Mouse (Mus musculus): ENCODE measurements around the gene A530084C06Rik.

A530084C06Rik gene

GRCm38 (mm10) chr13:31543021-31543420, 16.1 kb downstream of the A530084C06Rik start:
- DNase-seq (ENCODE audit: extremely low spot score): no peak

- no peak for DNase-seq (ENCODE audit: extremely low spot score)
These were observed 24.4 kb downstream of the A530084C06Rik start for GRCm38 (mm10) chr13:31534726-31535125.

DNA sequence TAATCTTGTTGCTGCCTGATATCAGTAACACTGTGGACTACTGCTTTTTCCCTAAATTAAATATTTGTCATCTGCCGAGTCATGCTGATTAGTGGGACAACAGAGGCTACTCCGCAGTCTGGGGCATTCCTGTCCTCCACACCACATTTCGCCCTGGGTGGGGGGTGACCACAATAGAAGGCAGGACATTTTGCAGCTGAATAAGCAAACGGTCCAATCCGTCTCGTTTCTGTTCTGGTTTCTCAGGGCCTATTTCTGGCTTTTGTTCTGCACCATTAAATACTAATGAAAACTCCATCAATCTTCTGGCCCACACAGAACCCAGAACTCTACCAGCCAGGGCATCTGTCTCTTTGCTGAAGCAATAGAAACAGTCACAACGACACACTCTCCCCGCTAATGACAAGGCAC, 27.5 kb downstream of the A530084C06Rik start:
- DNase-seq (ENCODE audit: extremely low spot score): peak; percentile 37

GRCm38 (mm10) chr13:31531186-31531585, 27.9 kb downstream of the A530084C06Rik start:
- DNase-seq (ENCODE audit: extremely low spot score): no peak

GRCm38 (mm10) chr13:31524976-31525375, 34.2 kb downstream of the A530084C06Rik start:
- DNase-seq (ENCODE audit: extremely low spot score): no peak

GRCm38 (mm10) chr13:31518971-31519370, 40.2 kb downstream of the A530084C06Rik start:
- DNase-seq (ENCODE audit: extremely low spot score): no peak

DNA sequence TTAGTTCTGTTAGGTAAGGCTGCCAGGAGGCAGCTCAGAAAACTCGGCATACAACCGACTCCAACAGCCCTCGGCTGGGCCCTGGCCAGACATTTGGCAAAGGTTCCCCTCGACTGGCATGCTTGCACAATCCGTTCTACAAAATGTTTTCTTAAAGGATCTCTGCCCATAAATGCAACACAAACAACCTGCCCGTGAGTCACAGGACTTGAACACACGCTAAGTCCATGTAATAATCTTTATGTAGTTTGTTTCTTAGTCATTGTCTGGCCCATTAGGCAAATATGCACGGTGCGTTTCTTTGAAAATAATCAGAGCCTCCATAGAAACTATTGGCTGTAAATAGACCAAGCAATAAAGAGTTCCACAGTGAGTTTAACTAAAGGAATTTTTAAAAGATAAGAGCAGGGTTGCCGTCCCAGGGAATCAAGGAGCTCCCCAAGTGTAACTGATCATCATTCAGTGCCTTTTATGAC, 40.7 kb downstream of the A530084C06Rik start:
- DNase-seq (ENCODE audit: extremely low spot score): no peak

DNA sequence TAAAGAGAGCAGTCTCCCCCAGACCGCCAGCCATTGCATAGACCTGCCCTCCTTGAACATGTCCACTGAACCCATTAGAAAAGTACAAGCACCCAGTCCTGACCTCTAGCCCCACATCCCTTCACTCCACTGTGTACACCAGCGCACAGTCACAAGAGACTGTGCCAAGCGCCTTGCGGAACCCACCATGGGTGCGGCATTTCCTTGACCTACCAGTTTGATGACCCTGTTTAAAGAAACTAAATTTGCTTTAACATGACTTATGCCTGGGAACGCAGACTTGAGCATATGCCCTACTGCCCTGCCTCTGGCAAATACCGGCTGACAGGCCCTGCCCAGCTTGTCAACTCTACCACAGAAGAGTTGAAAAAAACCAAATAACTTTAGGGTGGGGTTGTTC, 43.9 kb downstream of the A530084C06Rik start:
- DNase-seq (ENCODE audit: extremely low spot score): no peak

DNA sequence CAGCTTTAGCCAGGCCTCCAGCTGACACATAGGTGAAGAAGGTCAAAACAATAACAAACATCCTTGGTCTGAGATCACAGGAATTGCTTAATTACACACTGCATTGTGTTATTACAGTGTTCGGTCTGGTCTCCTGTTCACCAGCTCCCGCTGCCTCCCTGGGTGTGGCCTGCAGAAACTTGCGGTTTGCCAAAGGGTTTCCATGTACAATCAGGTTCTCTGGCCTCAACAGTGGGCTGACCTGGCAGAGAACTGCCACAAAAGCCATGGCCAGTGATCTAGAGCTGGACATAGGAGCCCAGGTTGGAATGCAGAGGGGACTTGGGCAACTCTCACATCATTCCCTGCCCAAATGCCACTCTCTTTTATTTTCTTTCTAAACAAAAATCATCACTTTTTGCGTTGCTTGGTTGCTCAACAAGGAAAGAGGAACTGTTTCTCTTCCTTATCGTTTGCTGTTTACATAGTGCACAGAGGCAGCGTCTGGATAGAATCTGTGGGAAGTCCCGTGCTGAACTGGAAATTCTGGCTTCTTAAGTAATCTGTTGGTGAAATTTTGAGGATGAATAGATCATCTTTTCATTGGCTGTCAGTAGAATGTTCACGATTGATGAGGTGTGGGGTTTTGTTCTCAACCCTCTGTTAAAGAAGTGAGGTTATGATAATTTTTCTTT, 52.5 kb downstream of the A530084C06Rik start:
- no peak for DNase-seq (ENCODE audit: extremely low spot score)
